Mouse (Mus musculus) liver, embryonic 16.5 days (tissue): ENCODE data around the gene Cd52. TPM values are rescaled to one million over a fixed set of nuclear protein-coding genes. Genes with fewer than 3 reads are reported as not detected.

Experiments used
- ATAC-seq: fragments of 200-750 bp; cut with Nextera tagmentation; 2 replicates; pipeline ENCODE4 v1.8.0; 2017; ENCODE audit warnings: low read depth, mild to moderate bottlenecking, moderate number of reproducible peaks, moderate library complexity
- H3K27ac ChIP-seq: fragments of 300-500 bp; sonication (generic); 2 replicates; pipeline ENCODE4 v1.5.1; 2014; ENCODE audit warnings: mild to moderate bottlenecking, low read length
- H3K27me3 ChIP-seq: fragments of 300-500 bp; sonication (generic); 2 replicates; pipeline ENCODE4 v1.6.1; 2014; ENCODE audit warnings: low read depth, low read length, mixed read lengths; ENCODE audit not compliant: control insufficient read depth, insufficient read depth
- H3K36me3 ChIP-seq: fragments of 300-500 bp; sonication (generic); 2 replicates; pipeline ENCODE4 v1.6.1; 2014; ENCODE audit warnings: mild to moderate bottlenecking; ENCODE audit not compliant: control insufficient read depth, insufficient read depth
- H3K4me1 ChIP-seq: fragments of 300-500 bp; sonication (generic); 2 replicates; pipeline ENCODE4 v1.6.1; 2014; ENCODE audit warnings: low read depth, low read length, mixed read lengths; ENCODE audit not compliant: control insufficient read depth
- H3K4me2 ChIP-seq: fragments of 300-500 bp; sonication (generic); 2 replicates; pipeline ENCODE4 v1.6.1; 2014; ENCODE audit warnings: low read depth, low read length, mixed read lengths
- H3K4me3 ChIP-seq: fragments of 300-500 bp; sonication (generic); 2 replicates; pipeline ENCODE4 v1.5.1; 2014; ENCODE audit warnings: low read depth, mild to moderate bottlenecking, low read length
- H3K9ac ChIP-seq: fragments of 300-500 bp; sonication (generic); 2 replicates; pipeline ENCODE4 v1.6.1; 2014; ENCODE audit warnings: low read depth, low read length
- H3K9me3 ChIP-seq: fragments of 300-500 bp; sonication (generic); replicated peaks from 2 replicates; pipeline ENCODE4 v1.6.1; 2016; ENCODE audit warnings: low read length; ENCODE audit not compliant: control insufficient read depth
- WGBS: fragments of 180-500 bp; shearing (Covaris S2); extraction: QIAGEN DNeasy Blood & Tissue Kit; methylation state at CpG from one replicate; pipeline ENCODE4 v1.1.7; 2014; ENCODE audit not compliant: insufficient replicate concordance; 5-methylcytosine and 5-hydroxymethylcytosine counted together
- polyA plus RNA-seq: library from polyadenylated mRNA; unstranded; fragments of >200 nt; fragmentation: Nextera tagmentation; extraction: Ambion mirVana; gene quantifications from 2 replicates; pipeline ENCODE4 v1.2.1, GENCODE M21; 2015

Gene Cd52
- polyA plus RNA-seq, 1 experiment from 2014 or later: 56.8 TPM

GRCm38 (mm10) chr4:134101979-134102741 lies 7.3 kb upstream of the Cd52 start, which contains the start of gene Ubxn11:
Gene Ubxn11 (plus strand): TSS chr4:134102570.
- Histone ChIP-seq H3K9ac (peak within 1 kb of the TSS; percentile 66), H3K4me1 (peaks cover 20% of the 10 kb centered on the region), H3K9me3 (no peaks in the 10 kb centered on the region), H3K27ac (peak within 1 kb of the TSS; percentile 34), H3K4me2 (peak within 1 kb of the TSS; percentile 72), H3K36me3 (no peaks in the 10 kb centered on the region), H3K27me3 (no peaks in the 10 kb centered on the region), H3K4me3 (peak within 1 kb of the TSS; percentile 87)
- WGBS: 14% methylated on average over 34 of the region's 34 CpGs
- ATAC-seq: peak; percentile 95

- Histone ChIP-seq H3K36me3 (no peaks in the 10 kb centered on the region), H3K27ac (no peak overlapping the region), H3K9me3 (no peaks in the 10 kb centered on the region), H3K4me3 (no peak overlapping the region), H3K4me2 (no peak overlapping the region), H3K4me1 (peaks cover 8% of the 10 kb centered on the region), H3K27me3 (no peaks in the 10 kb centered on the region), H3K9ac (no peak overlapping the region)
- WGBS: 62% methylated on average over 4 of the region's 4 CpGs
- ATAC-seq: no peak
Observed at GRCm38 (mm10) chr4:134100245-134100644, 5.4 kb upstream of the Cd52 start.

- Histone ChIP-seq H3K27me3 (no peaks in the 10 kb centered on the region), H3K4me3 (no peak overlapping the region), H3K4me1 (peaks cover 8% of the 10 kb centered on the region), H3K27ac (peak overlapping the region; percentile 81), H3K4me2 (peak overlapping the region; percentile 27; the same call in 1 of the 2 replicates), H3K36me3 (no peaks in the 10 kb centered on the region), H3K9me3 (no peaks in the 10 kb centered on the region), H3K9ac (no peak overlapping the region)
- no peak for ATAC-seq
- 25% methylated on average over 8 of the region's 8 CpGs for WGBS
Observed at GRCm38 (mm10) chr4:134098628-134099027, 3.7 kb upstream of the Cd52 start.

DNA sequence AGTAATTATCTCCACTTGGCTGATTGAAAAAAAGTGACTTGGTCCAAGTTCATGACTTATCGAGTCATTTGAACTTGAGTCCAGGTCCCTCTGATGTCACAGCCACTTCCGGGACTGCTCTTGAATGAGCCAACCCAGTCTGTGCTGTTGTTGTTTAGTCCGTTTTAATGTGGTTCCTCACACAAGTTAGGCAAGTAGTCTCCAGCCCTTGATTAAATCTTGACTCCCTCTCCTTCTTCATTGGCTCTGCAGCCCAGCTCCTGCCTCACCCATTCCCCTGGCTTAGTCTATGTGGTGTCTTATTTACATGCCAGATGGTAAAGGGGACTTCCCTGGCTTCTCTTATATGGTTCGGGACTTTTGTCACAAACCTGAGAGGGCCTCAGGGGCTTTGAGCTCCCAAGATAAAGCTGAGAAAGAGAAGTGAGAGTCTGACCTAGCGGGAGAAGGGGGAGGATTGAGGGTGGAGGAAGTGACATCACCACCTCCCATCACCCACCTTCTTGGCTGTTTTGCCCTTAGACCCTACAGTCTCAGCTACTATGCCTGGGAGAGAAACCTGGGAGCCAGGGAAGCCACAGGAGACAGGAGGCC lies 2.2 kb upstream of the Cd52 start:
- H3K27ac ChIP-seq: peak overlapping the region; percentile 64
- no peak overlapping the region for H3K4me3 ChIP-seq
- H3K27me3 ChIP-seq: no peaks in the 10 kb centered on the region
- H3K9me3 ChIP-seq: no peaks in the 10 kb centered on the region
- no peaks in the 10 kb centered on the region for H3K4me1 ChIP-seq
- ATAC-seq: no peak
- H3K36me3 ChIP-seq: no peaks in the 10 kb centered on the region
- H3K4me2 ChIP-seq: no peak overlapping the region
- 23% methylated on average over 5 of the region's 5 CpGs for WGBS
- no peak overlapping the region for H3K9ac ChIP-seq

GRCm38 (mm10) chr4:134096120-134096519 lies 1.2 kb upstream of the Cd52 start:
- H3K4me3 ChIP-seq: no peak overlapping the region
- no peak overlapping the region for H3K27ac ChIP-seq
- no peak for ATAC-seq

GRCm38 (mm10) chr4:134094004-134094564 lies 798 bp downstream of the Cd52 start:
- no peaks in the 10 kb centered on the region for H3K4me1 ChIP-seq
- H3K36me3 ChIP-seq: no peaks in the 10 kb centered on the region
- 53% methylated on average over 7 of the region's 7 CpGs for WGBS
- ATAC-seq: no peak
- H3K4me3 ChIP-seq: peak overlapping the region; percentile 32
- no peaks in the 10 kb centered on the region for H3K27me3 ChIP-seq
- H3K9me3 ChIP-seq: no peaks in the 10 kb centered on the region
- no peak overlapping the region for H3K27ac ChIP-seq
- no peak overlapping the region for H3K4me2 ChIP-seq
- no peak overlapping the region for H3K9ac ChIP-seq

More at GRCm38 (mm10) chr4:134096120-134096519, 1.2 kb upstream of the Cd52 start:
- H3K36me3 ChIP-seq: no peaks in the 10 kb centered on the region
- no peaks in the 10 kb centered on the region for H3K9me3 ChIP-seq
- no peak overlapping the region for H3K4me2 ChIP-seq
- H3K27me3 ChIP-seq: no peaks in the 10 kb centered on the region
- WGBS: 64% methylated on average over 3 of the region's 3 CpGs
- no peaks in the 10 kb centered on the region for H3K4me1 ChIP-seq
- H3K9ac ChIP-seq: no peak overlapping the region

GRCm38 (mm10) chr4:134092382-134093288 lies 2.2 kb downstream of the Cd52 start:
- no peaks in the 10 kb centered on the region for H3K36me3 ChIP-seq
- no peaks in the 10 kb centered on the region for H3K27me3 ChIP-seq
- ATAC-seq: no peak
- no peak overlapping the region for H3K9ac ChIP-seq
- H3K4me1 ChIP-seq: no peaks in the 10 kb centered on the region
- H3K4me2 ChIP-seq: no peak overlapping the region
- H3K27ac ChIP-seq: no peak overlapping the region
- no peaks in the 10 kb centered on the region for H3K9me3 ChIP-seq
- WGBS: 54% methylated on average over 6 of the region's 6 CpGs
- no peak overlapping the region for H3K4me3 ChIP-seq

DNA sequence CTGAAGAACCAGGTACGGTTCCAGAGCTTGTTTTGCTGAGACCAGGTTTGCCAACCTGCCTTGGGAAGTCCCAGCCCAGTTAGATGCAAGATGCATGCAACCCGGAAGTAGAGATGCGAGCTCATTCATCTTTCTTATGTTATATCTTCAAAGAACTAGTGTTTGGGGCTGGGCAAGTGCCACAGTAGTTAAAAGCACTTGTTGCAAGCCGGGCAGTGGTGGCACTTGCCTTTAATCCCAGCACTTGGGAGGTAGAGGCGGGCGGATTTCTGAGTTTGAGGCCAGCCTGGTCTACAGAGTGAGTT lies 3.7 kb downstream of the Cd52 start:
- 62% methylated on average over 6 of the region's 6 CpGs for WGBS
- Histone ChIP-seq H3K9me3 (no peaks in the 10 kb centered on the region), H3K4me2 (no peak overlapping the region), H3K36me3 (no peaks in the 10 kb centered on the region), H3K27me3 (no peaks in the 10 kb centered on the region), H3K4me1 (no peaks in the 10 kb centered on the region; the same call in 1 of the 2 replicates), H3K27ac (no peak overlapping the region), H3K4me3 (no peak overlapping the region), H3K9ac (no peak overlapping the region)
- ATAC-seq: no peak
